Mouse (Mus musculus) MEL (cell line): Measurements from ENCODE around the gene Mydgf. TPM values are rescaled to one million over a fixed set of nuclear protein-coding genes. Genes with fewer than 3 reads are reported as not detected.
A peak's percentile ranks its signal among the peaks of the same experiment; 100 is the strongest.

Experiments
- DNase-seq: peaks from one replicate; pipeline ENCODE4 v3.0.0; 2011; ENCODE audit warnings: low read depth, low spot score
- H3K27ac ChIP-seq: 2 replicates; pipeline ENCODE4 v1.5.1; 2012; ENCODE audit warnings: low read depth, mild to moderate bottlenecking, control low read depth, low read length, moderate library complexity; ENCODE audit not compliant: control insufficient read depth
- H3K27me3 ChIP-seq, 2 experiments: fragments of 150-350 bp in 1 of 2; sonication (generic) in 1 of 2; 2 replicates each; pipeline ENCODE4 v1.6.1; 2012; ENCODE audit warnings: low read length in 2 of 2, mild to moderate bottlenecking in 2 of 2, improper control_type of control experiment in 1 of 2, moderate library complexity in 1 of 2; ENCODE audit not compliant: insufficient read depth in 2 of 2, control insufficient read depth in 1 of 2
- H3K36me3 ChIP-seq, 2 experiments: 2 replicates each; pipeline ENCODE4 v1.6.1; 2012 to 2014; ENCODE audit warnings: low read length in 2 of 2, improper control_type of control experiment in 1 of 2, inconsistent platforms in 1 of 2, mild to moderate bottlenecking in 1 of 2; ENCODE audit not compliant: insufficient read depth in 2 of 2, control insufficient read depth in 1 of 2
- H3K4me1 ChIP-seq, 2 experiments: fragments of 150-350 bp in 1 of 2; sonication (generic) in 1 of 2; 2 replicates each; pipeline ENCODE4 v1.6.1; 2012; ENCODE audit warnings: low read length in 2 of 2, improper control_type of control experiment in 1 of 2, mild to moderate bottlenecking in 1 of 2; ENCODE audit not compliant: insufficient read depth in 2 of 2, control insufficient read depth in 1 of 2
- H3K4me3 ChIP-seq, 2 experiments: fragments of 150-350 bp in 1 of 2; sonication (generic) in 1 of 2; 2 replicates each; pipeline ENCODE4 v1.5.1; 2012; ENCODE audit warnings: low read depth in 2 of 2, low read length in 2 of 2, mild to moderate bottlenecking in 2 of 2, moderate library complexity in 2 of 2, control low read depth in 1 of 2, improper control_type of control experiment in 1 of 2; ENCODE audit not compliant: control insufficient read depth in 1 of 2, insufficient read depth in 1 of 2
- H3K79me2 ChIP-seq: 2 replicates; pipeline ENCODE4 v1.6.1; 2012; ENCODE audit warnings: mild to moderate bottlenecking, low read length, moderate library complexity; ENCODE audit not compliant: control insufficient read depth, poor library complexity, insufficient read depth
- H3K9ac ChIP-seq: 2 replicates; pipeline ENCODE4 v1.6.1; 2012; ENCODE audit warnings: low read depth, mild to moderate bottlenecking, control low read depth, low read length, moderate library complexity; ENCODE audit not compliant: control insufficient read depth, poor library complexity, severe bottlenecking
- H3K9me3 ChIP-seq: fragments of 150-350 bp; sonication (generic); replicated peaks from 2 replicates; pipeline ENCODE4 v1.6.1; 2012; ENCODE audit warnings: mild to moderate bottlenecking, low read length, improper control_type of control experiment, moderate library complexity; ENCODE audit not compliant: insufficient read depth
- BHLHE40 ChIP-seq: IDR thresholded peaks from 2 replicates; pipeline ENCODE4 v1.6.1; 2012; ENCODE audit warnings: low read depth, mild to moderate bottlenecking, inconsistent platforms, low read length, improper control_type of control experiment, borderline replicate concordance
- CHD2 ChIP-seq: IDR thresholded peaks from 2 replicates; pipeline ENCODE4 v1.6.1; 2011; ENCODE audit warnings: low read length, improper control_type of control experiment
- CTCF ChIP-seq, 3 experiments: IDR thresholded peaks in 2 of 3; conservative IDR thresholded peaks in 1 of 3; 2 replicates each; pipeline ENCODE4 v1.5.1; 2011 to 2012; ENCODE audit warnings: low read length in 3 of 3, low read depth in 2 of 3, mild to moderate bottlenecking in 2 of 3, improper control_type of control experiment in 1 of 3, inconsistent platforms in 1 of 3, mixed read lengths in 1 of 3, moderate library complexity in 1 of 3; ENCODE audit not compliant: control insufficient read depth in 1 of 3, insufficient read depth in 1 of 3, poor library complexity in 1 of 3, severe bottlenecking in 1 of 3
- E2F4 ChIP-seq: IDR thresholded peaks from 2 replicates; pipeline ENCODE4 v1.6.1; 2011; ENCODE audit warnings: low read depth, low read length, improper control_type of control experiment, borderline replicate concordance
- EP300 ChIP-seq, 2 experiments: IDR thresholded peaks; 2 replicates each; pipeline ENCODE4 v1.6.1; 2011; ENCODE audit warnings: improper control_type of control experiment in 2 of 2, low read length in 2 of 2, low read depth in 1 of 2, mild to moderate bottlenecking in 1 of 2
- ETS1 ChIP-seq: IDR thresholded peaks from 2 replicates; pipeline ENCODE4 v1.6.1; 2012; ENCODE audit warnings: low read depth, mild to moderate bottlenecking, inconsistent platforms, low read length, improper control_type of control experiment, moderate library complexity
- GABPA ChIP-seq: IDR thresholded peaks from 2 replicates; pipeline ENCODE4 v1.6.1; 2012; ENCODE audit warnings: low read depth, mild to moderate bottlenecking, inconsistent platforms, low read length, improper control_type of control experiment, moderate library complexity
- GATA1 ChIP-seq: IDR thresholded peaks from 2 replicates; pipeline ENCODE4 v1.6.1; 2011; ENCODE audit warnings: low read depth, low read length, improper control_type of control experiment
- HCFC1 ChIP-seq: IDR thresholded peaks from 2 replicates; pipeline ENCODE4 v1.6.1; 2012; ENCODE audit warnings: low read depth, mild to moderate bottlenecking, inconsistent platforms, low read length, improper control_type of control experiment, moderate library complexity
- JUND ChIP-seq: IDR thresholded peaks from 2 replicates; pipeline ENCODE4 v1.6.1; 2011; ENCODE audit warnings: low read depth, mild to moderate bottlenecking, improper control_type of control experiment, low read length
- MAZ ChIP-seq: IDR thresholded peaks from 2 replicates; pipeline ENCODE4 v1.6.1; 2012; ENCODE audit warnings: low read depth, mild to moderate bottlenecking, inconsistent platforms, low read length, improper control_type of control experiment
- MEF2A ChIP-seq: IDR thresholded peaks from 2 replicates; pipeline ENCODE4 v1.6.1; 2014; ENCODE audit warnings: low read depth, mild to moderate bottlenecking, inconsistent platforms, low read length, improper control_type of control experiment; ENCODE audit not compliant: poor library complexity, insufficient replicate concordance, severe bottlenecking; ENCODE audit errors: extremely low read depth
- MYB ChIP-seq: IDR thresholded peaks from 2 replicates; pipeline ENCODE4 v1.6.1; 2011; ENCODE audit warnings: mild to moderate bottlenecking, low read depth, low read length, improper control_type of control experiment
- MYC ChIP-seq: IDR thresholded peaks from 2 replicates; pipeline ENCODE4 v1.6.1; 2011; ENCODE audit warnings: low read depth, mild to moderate bottlenecking, low read length, improper control_type of control experiment, moderate library complexity
- NELFE ChIP-seq: IDR thresholded peaks from 2 replicates; pipeline ENCODE4 v1.6.1; 2011; ENCODE audit warnings: low read depth, low read length, improper control_type of control experiment
- NRF1 ChIP-seq: IDR thresholded peaks from 2 replicates; pipeline ENCODE4 v1.6.1; 2014; ENCODE audit warnings: low read depth, mild to moderate bottlenecking, inconsistent platforms, low read length, improper control_type of control experiment, moderate library complexity; ENCODE audit not compliant: poor library complexity, insufficient read depth, severe bottlenecking
- POLR2A ChIP-seq, 2 experiments: IDR thresholded peaks; 2 replicates each; pipeline ENCODE4 v1.6.1; 2011 to 2012; ENCODE audit warnings: low read length in 2 of 2, mild to moderate bottlenecking in 2 of 2, control low read depth in 1 of 2, improper control_type of control experiment in 1 of 2, low read depth in 1 of 2, moderate library complexity in 1 of 2; ENCODE audit not compliant: control insufficient read depth in 1 of 2, insufficient read depth in 1 of 2, poor library complexity in 1 of 2
- POLR2AphosphoS2 ChIP-seq: IDR thresholded peaks from 2 replicates; pipeline ENCODE4 v1.6.1; 2011; ENCODE audit warnings: low read length, improper control_type of control experiment
- POLR2AphosphoS5 ChIP-seq: IDR thresholded peaks from 2 replicates; pipeline ENCODE4 v1.6.1; 2012; ENCODE audit warnings: low read depth, borderline replicate concordance, mild to moderate bottlenecking, inconsistent platforms, low read length, moderate library complexity, mixed read lengths
- SIN3A ChIP-seq: IDR thresholded peaks from 2 replicates; pipeline ENCODE4 v1.6.1; 2012; ENCODE audit warnings: low read length, improper control_type of control experiment, inconsistent platforms
- TAL1 ChIP-seq: IDR thresholded peaks from 2 replicates; pipeline ENCODE4 v1.6.1; 2012; ENCODE audit warnings: mild to moderate bottlenecking, inconsistent platforms, low read length, moderate library complexity, mixed read lengths
- USF1 ChIP-seq: IDR thresholded peaks from 2 replicates; pipeline ENCODE4 v1.6.1; 2014; ENCODE audit warnings: low read depth, mild to moderate bottlenecking, inconsistent platforms, low read length, improper control_type of control experiment, moderate library complexity
- USF2 ChIP-seq, 2 experiments: IDR thresholded peaks; 2 replicates each; pipeline ENCODE4 v1.6.1; 2011 to 2012; ENCODE audit warnings: improper control_type of control experiment in 2 of 2, low read length in 2 of 2, borderline replicate concordance in 1 of 2, inconsistent platforms in 1 of 2, low read depth in 1 of 2, mild to moderate bottlenecking in 1 of 2; ENCODE audit not compliant: insufficient read depth in 1 of 2
- ZC3H11A ChIP-seq: IDR thresholded peaks from 2 replicates; pipeline ENCODE4 v1.6.1; 2012; ENCODE audit warnings: low read depth, mild to moderate bottlenecking, inconsistent platforms, low read length, improper control_type of control experiment
- ZMIZ1 ChIP-seq: IDR thresholded peaks from 2 replicates; pipeline ENCODE4 v1.6.1; 2012; ENCODE audit warnings: low read depth, mild to moderate bottlenecking, inconsistent platforms, low read length, improper control_type of control experiment, moderate library complexity
- ZNF384 ChIP-seq: IDR thresholded peaks from 2 replicates; pipeline ENCODE4 v1.6.1; 2012; ENCODE audit warnings: low read depth, mild to moderate bottlenecking, inconsistent platforms, low read length, improper control_type of control experiment
- polyA plus RNA-seq, 2 experiments: library from polyadenylated mRNA; stranded (reverse) in 1 of 2; unstranded in 1 of 2; fragments of >175 nt in 1 of 2; fragments of >200 nt in 1 of 2; gene quantifications; 2 replicates each; pipeline versions ENCODE4 v1.2.1 to v1.2.4; 2012; ENCODE audit warnings: low replicate concordance in 2 of 2, low read depth in 1 of 2; ENCODE audit not compliant: insufficient read length in 2 of 2, insufficient read depth in 1 of 2, missing spikeins in 1 of 2
- total RNA-seq: library from RNA; depleted of rRNA; stranded (reverse); fragments of 300-350 nt; gene quantifications from 2 replicates; pipeline ENCODE4 v1.2.3, GENCODE M21; 2012

Gene Mydgf
- total and polyA plus RNA-seq, 3 experiments = 117 to 137 TPM; not detected in 1

DNA sequence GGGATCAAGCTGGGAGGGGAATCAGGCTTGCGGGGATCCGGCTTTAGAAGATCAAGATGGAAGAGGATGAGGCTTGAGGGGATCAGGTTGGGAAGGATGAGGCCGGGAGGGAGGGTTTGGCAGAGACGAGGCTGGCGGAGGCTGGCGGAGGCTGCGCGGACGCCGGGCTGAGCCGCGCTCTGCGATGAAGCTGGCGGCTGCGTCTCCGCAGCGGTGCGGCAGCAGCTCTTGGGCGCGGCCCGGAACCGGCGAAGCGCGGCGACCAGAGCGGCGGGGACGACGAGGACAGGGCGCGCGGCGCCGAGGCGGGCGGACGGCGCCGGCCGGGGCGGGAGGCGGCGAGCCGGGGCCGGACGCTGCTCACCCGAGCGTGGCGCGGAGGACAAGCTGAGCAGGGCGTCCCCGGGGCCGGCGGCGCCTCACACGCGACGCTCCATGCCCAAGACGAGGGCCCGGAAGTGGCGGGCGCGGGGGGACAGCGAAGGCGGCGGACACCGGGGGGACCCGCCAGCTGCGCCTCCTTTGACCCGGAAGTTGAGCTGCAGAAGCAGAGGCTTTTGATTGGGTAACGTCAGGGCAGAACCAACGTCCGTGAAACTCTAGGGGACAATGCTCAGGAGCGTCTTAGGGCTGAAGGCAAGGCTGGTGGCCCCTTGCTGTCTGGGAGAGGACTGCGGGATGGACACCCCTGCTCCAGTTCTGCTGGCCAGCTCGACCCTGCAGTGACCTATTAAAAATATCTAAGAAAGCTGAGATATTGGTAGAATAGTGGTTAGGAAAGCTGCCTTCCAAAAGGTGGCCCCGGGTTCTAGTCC, 34.9 kb upstream of the Mydgf start, which contains the start of gene Dpp9 (continued):
- TF ChIP-seq GATA1 (peak; percentile 36; the same call in 1 of the 2 replicates), CTCF (IDR thresholded peaks at IDR 0.05 in 2 of 3, conservative IDR thresholded peaks at IDR 0.05 in 1 of 3; ENCODE audit: control insufficient read depth in 1 of 3, insufficient read depth in 1 of 3, low read depth in 2 of 3, low read length in 3 of 3, poor library complexity in 1 of 3, severe bottlenecking in 1 of 3) (0 out of 6 replicates have a peak, but pooled peaks of 1 of the 3 experiments have one; percentile 5), POLR2A (IDR thresholded peaks at IDR 0.05; ENCODE audit: control insufficient read depth in 1 of 2, insufficient read depth in 1 of 2, low read depth in 1 of 2, low read length in 2 of 2, poor library complexity in 1 of 2) (peak; percentile 16 to 77; a peak in 3 of 4 replicates), MAZ (no peak), E2F4 (no peak), JUND (no peak), POLR2AphosphoS5 (no peak), NELFE (peak; percentile 54), MYC (no peak), SIN3A (peak; percentile 96), ZMIZ1 (no peak), ZNF384 (no peak)

DNA sequence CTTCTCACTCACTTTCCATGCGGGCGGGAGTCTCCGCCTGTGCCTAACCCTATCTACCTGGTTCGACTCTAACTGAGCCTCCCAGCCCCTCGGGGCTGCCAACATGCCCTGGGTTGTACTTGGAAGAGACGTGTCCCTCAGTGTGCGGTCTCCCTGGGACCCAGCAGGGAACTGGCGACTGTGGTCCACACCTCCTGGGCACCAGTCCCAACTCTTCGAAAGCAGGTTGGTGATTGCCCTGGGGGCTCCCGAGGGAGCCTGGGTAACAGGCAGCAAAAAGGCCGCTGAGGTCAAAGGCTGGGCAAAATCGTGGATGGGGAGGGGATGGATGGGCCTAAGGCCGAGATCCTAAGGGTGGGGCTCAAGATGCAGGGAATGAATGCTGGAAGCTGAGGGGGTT, 34.0 kb upstream of the Mydgf start:
- H3K4me1 ChIP-seq = peaks cover 0 to 17% of the 10 kb centered on the region in 2 experiments; a peak in 3 of 4 replicates
- no peak overlapping the region for H3K27ac ChIP-seq
- no peak for DNase-seq

More for the DNA sequence above, 34.0 kb upstream of the Mydgf start:
- no peak for TF ChIP-seq TAL1
- TF ChIP-seq USF2 (IDR thresholded peaks at IDR 0.05; ENCODE audit: borderline replicate concordance in 1 of 2, insufficient read depth in 1 of 2, low read depth in 1 of 2, low read length in 2 of 2) = no peak
- no peak for TF ChIP-seq BHLHE40
- no peak for TF ChIP-seq EP300 (IDR thresholded peaks at IDR 0.05; ENCODE audit: low read depth in 1 of 2, low read length in 2 of 2)
- no peak for TF ChIP-seq HCFC1
- TF ChIP-seq MEF2A = no peak
- no peak for TF ChIP-seq GABPA
- no peak for TF ChIP-seq ZC3H11A
- TF ChIP-seq NRF1 = no peak
- TF ChIP-seq POLR2AphosphoS2 = no peak
- TF ChIP-seq JUND = no peak
- TF ChIP-seq MYB = no peak
- TF ChIP-seq CHD2 = no peak
- no peak for TF ChIP-seq USF1
- TF ChIP-seq ETS1 = no peak
- no peak for TF ChIP-seq MAZ
- Histone ChIP-seq H3K9me3 (no peaks in the 10 kb centered on the region), H3K9ac (peak overlapping the region; percentile 91), H3K36me3 (peaks cover 0 to 3% of the 10 kb centered on the region in 2 experiments; a peak in 1 of 4 replicates), H3K79me2 (peaks cover 13% of the 10 kb centered on the region), H3K4me3 (peak overlapping the region; percentile 92 to 98; a peak in 3 of 4 replicates), H3K27me3 (no peaks in the 10 kb centered on the region; a peak in 1 of 4 replicates)
